Mouse (Mus musculus) mouse embryonic stem cell (cell line): ENCODE data around the gene Vps50.
"Not testable (repeated sequence)": the region's sequence is repeated elsewhere in the genome, so short reads cannot be mapped to it uniquely, and the experiment has no call there.

Source experiments
- in situ Hi-C, 2 experiments: fragments of 300-500 bp; cut with MboI; formaldehyde crosslinking; loops; 1 replicate in 1 of 2; 3 replicates in 1 of 2; pipeline ENCODE4 v1.14.3; 2019 to 2020; ENCODE audit warnings: low sequenced_read_pairs in 2 of 2, low pct_unique_long_range_greater_than_20kb in 1 of 2, mixed read lengths in 1 of 2; ENCODE audit not compliant: unreplicated experiment in 1 of 2

Gene Vps50

GRCm38 (mm10) chr6:3590289-3590904 is 92.2 kb downstream of the Vps50 start:
- in situ Hi-C loops: no loop called here

- in situ Hi-C loops: no loop called here
Measured at GRCm38 (mm10) chr6:3594246-3594645, 96.1 kb downstream of the Vps50 start.

- in situ Hi-C loops: no loop called here
Measured at GRCm38 (mm10) chr6:3612827-3613226, 114.6 kb downstream of the Vps50 start.

- in situ Hi-C loops: not testable (repeated sequence)
Measured at GRCm38 (mm10) chr6:3620428-3621387, 122.5 kb downstream of the Vps50 start.
